Mouse (Mus musculus): ENCODE measurements around the gene Wee2.

DNA sequence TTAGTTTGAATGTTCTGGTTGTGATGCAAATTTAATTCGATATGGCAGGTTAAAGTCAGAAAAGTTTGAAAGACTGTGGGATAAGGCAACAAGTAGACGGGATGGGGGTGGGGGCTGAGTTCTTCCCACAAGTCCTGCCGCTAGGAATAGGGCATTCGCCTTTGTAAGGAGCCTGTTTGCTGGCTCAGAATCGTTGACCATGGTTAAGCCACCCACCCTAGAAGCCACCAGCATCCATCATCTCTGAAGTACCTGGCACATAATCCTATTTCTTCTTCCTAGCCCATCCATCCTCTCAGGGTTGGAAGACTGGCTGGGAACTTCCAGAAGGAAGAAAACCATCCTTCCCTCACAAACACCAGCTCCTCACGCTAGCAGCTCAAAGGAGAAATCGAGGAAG is 4.2 kb upstream of the Wee2 start:
- no peak for TF ChIP-seq MAX (IDR thresholded peaks at IDR 0.05)
- TF ChIP-seq USF1 (IDR thresholded peaks at IDR 0.05; ENCODE audit: low read depth), result no peak
- no peak for TF ChIP-seq CTCF (IDR thresholded peaks at IDR 0.05; ENCODE audit: control insufficient read depth, insufficient read depth, insufficient read length)
- no peak for TF ChIP-seq MYOG (IDR thresholded peaks at IDR 0.05; ENCODE audit: control insufficient read depth, extremely low read depth, insufficient read length)
- no peak for TF ChIP-seq FOSL1 (IDR thresholded peaks at IDR 0.05; ENCODE audit: insufficient read depth, low read length, poor library complexity, severe bottlenecking)
